Mouse (Mus musculus) neural tube, embryonic 14.5 days (tissue): Measurements from ENCODE around the gene Nip7. TPM values are rescaled to one million over a fixed set of nuclear protein-coding genes. Genes with fewer than 3 reads are reported as not detected.
"Not testable (repeated sequence)": the region's sequence is repeated elsewhere in the genome, so short reads cannot be mapped to it uniquely, and the experiment has no call there.

Source experiments
- ATAC-seq: fragments of 200-750 bp; cut with Nextera tagmentation; 2 replicates; pipeline ENCODE4 v1.8.0; 2017; ENCODE audit warnings: low read depth, mild to moderate bottlenecking, moderate TSS enrichment, moderate library complexity
- H3K27ac ChIP-seq: fragments of 300-500 bp; sonication (generic); 2 replicates; pipeline ENCODE4 v1.5.1; 2014; ENCODE audit warnings: low read depth, mild to moderate bottlenecking, control low read depth, low read length, moderate library complexity, mixed read lengths
- H3K27me3 ChIP-seq: fragments of 300-500 bp; sonication (generic); 2 replicates; pipeline ENCODE4 v1.6.1; 2014; ENCODE audit warnings: low read length; ENCODE audit not compliant: control insufficient read depth, insufficient read depth
- H3K36me3 ChIP-seq: fragments of 300-500 bp; sonication (generic); 2 replicates; pipeline ENCODE4 v1.6.1; 2014; ENCODE audit warnings: low read length, mixed read lengths; ENCODE audit not compliant: control insufficient read depth, insufficient read depth
- H3K4me1 ChIP-seq: fragments of 300-500 bp; sonication (generic); 2 replicates; pipeline ENCODE4 v1.6.1; 2014; ENCODE audit warnings: low read length; ENCODE audit not compliant: control insufficient read depth, insufficient read depth
- H3K4me2 ChIP-seq: fragments of 300-500 bp; sonication (generic); 2 replicates; pipeline ENCODE4 v1.6.1; 2014; ENCODE audit warnings: mild to moderate bottlenecking, low read depth, low read length, control low read depth
- H3K4me3 ChIP-seq: fragments of 300-500 bp; sonication (generic); 2 replicates; pipeline ENCODE4 v1.5.1; 2014; ENCODE audit warnings: low read depth, low read length, control low read depth, mixed read lengths
- H3K9ac ChIP-seq: fragments of 300-500 bp; sonication (generic); replicated peaks from 2 replicates; pipeline ENCODE4 v1.6.1; 2014; ENCODE audit warnings: low read depth, mild to moderate bottlenecking, control low read depth, low read length, mixed read lengths
- H3K9me3 ChIP-seq: fragments of 300-500 bp; sonication (generic); 2 replicates; pipeline ENCODE4 v1.6.1; 2016; ENCODE audit warnings: low read length; ENCODE audit not compliant: control insufficient read depth
- WGBS: fragments of 180-500 bp; shearing (Covaris S2); extraction: QIAGEN DNeasy Blood & Tissue Kit; methylation state at CpG from one replicate; pipeline ENCODE4 v1.1.7; 2014; 5-methylcytosine and 5-hydroxymethylcytosine counted together
- polyA plus RNA-seq: library from polyadenylated mRNA; unstranded; fragments of >200 nt; fragmentation: Nextera tagmentation; extraction: Ambion mirVana; gene quantifications from 2 replicates; pipeline ENCODE4 v1.2.1, GENCODE M21; 2014

The Nip7 gene
- polyA plus RNA-seq, 1 experiment from 2014 or later: 65.5 TPM

DNA sequence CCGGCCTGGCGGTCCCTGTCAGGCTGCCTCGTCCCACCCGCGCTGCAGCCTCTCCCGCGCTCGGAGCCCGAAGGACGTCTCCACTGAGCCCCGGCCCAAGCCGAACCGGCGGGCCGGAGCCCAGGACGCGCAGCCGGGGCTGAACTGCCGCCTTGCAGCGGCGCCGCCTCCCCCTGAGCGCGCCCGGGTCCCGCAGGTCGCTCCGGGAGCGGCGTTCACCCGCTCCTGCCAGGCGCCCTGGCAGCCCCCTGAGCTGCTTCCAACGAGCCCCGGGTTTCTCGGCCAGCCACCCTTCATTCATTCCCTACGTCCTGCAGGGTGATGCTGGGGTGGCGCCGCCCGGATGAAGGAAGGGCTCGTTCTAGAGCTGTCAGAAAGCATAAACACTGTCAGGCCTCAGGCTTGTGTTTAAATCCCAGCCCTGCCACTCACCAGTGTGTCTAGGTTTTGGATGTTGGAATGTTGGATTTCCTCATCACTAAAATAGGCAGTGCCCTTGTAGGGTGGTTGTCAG, 25.0 kb upstream of the Nip7 start:
- H3K9ac ChIP-seq: peak overlapping the region; percentile 97
- peak overlapping the region; percentile 74 for H3K27ac ChIP-seq
- peaks cover 15% of the 10 kb centered on the region; the same call in 1 of the 2 replicates for H3K4me1 ChIP-seq
- H3K36me3 ChIP-seq: peaks cover 3% of the 10 kb centered on the region; the same call in 1 of the 2 replicates
- H3K4me3 ChIP-seq: peak overlapping the region; percentile 92
- no peaks in the 10 kb centered on the region for H3K9me3 ChIP-seq
- peak overlapping the region; percentile 87 for H3K4me2 ChIP-seq
- under 1% methylated on average over 32 of the region's 40 CpGs for WGBS
- ATAC-seq: no peak; the same call in none of the 2 replicates
- no peaks in the 10 kb centered on the region for H3K27me3 ChIP-seq

DNA sequence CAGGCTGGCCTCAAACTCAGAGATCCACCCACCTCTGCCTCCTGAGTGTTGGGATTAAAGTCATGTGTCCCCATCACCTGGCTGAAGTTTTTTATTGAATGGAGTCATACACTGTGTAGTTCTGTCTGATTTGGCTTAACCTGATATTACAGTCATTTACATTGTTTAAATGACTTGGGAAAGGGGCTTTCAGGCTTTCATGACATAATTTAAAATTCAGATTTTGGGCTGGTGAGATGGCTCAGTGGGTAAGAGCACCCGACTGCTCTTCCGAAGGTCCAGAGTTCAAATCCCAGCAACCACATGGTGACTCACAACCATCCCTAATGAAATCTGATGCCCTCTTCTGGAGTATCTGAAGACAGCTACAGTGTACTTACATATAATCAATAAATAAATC, 23.1 kb upstream of the Nip7 start:
- not testable (repeated sequence) for ATAC-seq, H3K9ac ChIP-seq
- 97% methylated on average over 2 of the region's 2 CpGs for WGBS

DNA sequence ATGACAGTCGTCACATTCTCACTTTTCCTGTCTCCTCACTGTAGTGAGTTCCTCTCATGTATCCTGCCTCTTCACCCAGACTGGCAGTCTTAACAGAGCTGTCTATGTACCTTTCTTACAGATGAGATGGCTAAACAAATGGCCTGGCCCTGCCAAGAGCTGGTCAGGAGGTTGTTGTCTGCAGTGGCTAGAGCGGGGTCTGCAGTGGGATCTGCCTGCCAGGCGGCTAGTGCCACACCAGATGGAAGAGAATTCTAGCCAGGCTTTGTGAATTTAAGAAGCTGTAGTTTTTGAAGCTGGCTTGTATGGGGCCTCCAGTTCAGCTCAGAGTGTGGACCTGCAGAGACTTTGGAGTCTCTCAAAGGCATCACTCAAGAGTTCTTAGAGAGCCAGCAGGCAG, 21.0 kb upstream of the Nip7 start:
- Histone ChIP-seq H3K27me3 (no peaks in the 10 kb centered on the region), H3K4me1 (peaks cover 15% of the 10 kb centered on the region; the same call in 1 of the 2 replicates), H3K4me3 (no peak overlapping the region), H3K4me2 (no peak overlapping the region), H3K36me3 (peaks cover 22% of the 10 kb centered on the region), H3K9me3 (no peaks in the 10 kb centered on the region), H3K9ac (no peak overlapping the region), H3K27ac (no peak overlapping the region)
- 95% methylated on average over 3 of the region's 3 CpGs for WGBS
- no peak for ATAC-seq

More for the DNA sequence above, 23.1 kb upstream of the Nip7 start:
- not testable (repeated sequence) for H3K4me2 ChIP-seq, H3K27ac ChIP-seq, H3K9me3 ChIP-seq, H3K27me3 ChIP-seq, H3K4me3 ChIP-seq
- H3K4me1 ChIP-seq: peaks cover 15% of the 10 kb centered on the region; the same call in 1 of the 2 replicates
- peaks cover 11% of the 10 kb centered on the region for H3K36me3 ChIP-seq

DNA sequence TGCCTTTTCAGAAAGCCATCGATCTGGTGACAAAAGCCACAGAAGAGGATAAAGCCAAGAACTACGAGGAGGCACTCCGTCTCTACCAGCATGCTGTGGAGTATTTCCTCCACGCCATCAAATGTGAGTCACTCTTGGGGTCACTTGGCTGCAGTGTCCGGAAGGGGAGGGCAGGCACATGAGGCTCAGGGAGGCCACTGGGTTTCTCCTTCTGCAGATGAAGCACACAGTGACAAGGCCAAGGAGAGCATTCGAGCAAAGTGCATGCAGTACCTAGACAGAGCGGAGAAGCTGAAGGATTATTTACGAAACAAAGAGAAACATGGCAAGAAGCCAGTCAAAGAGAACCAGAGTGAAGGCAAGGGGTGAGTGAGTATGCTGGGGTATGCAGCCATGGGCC, 20.1 kb upstream of the Nip7 start:
- 89% methylated on average over 8 of the region's 8 CpGs for WGBS
- Histone ChIP-seq H3K36me3 (peaks cover 32% of the 10 kb centered on the region), H3K4me2 (no peak overlapping the region)

DNA sequence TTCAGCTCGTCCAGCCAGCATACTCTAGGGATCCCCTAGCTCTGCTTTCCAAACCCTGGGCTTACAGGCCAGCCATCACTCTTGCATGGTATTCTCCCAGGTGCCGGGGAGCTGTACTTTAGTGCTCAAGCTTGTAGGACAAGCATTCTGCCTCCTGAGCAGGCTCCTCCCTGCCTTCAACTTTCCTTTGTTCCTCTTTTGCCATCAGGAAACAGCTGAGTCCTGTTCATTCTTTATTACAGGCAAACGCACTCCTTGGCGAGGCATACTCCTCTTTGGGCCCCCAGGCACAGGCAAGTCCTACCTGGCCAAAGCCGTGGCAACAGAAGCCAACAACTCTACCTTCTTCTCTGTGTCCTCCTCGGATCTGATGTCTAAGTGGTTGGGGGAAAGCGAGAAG, 16.0 kb upstream of the Nip7 start:
- Histone ChIP-seq H3K4me3 (no peak overlapping the region), H3K36me3 (peaks cover 70% of the 10 kb centered on the region), H3K27ac (no peak overlapping the region), H3K27me3 (no peaks in the 10 kb centered on the region), H3K9me3 (no peaks in the 10 kb centered on the region), H3K9ac (no peak overlapping the region), H3K4me2 (no peak overlapping the region), H3K4me1 (no peaks in the 10 kb centered on the region)
- ATAC-seq: no peak
- 85% methylated on average over 7 of the region's 7 CpGs for WGBS

More for the DNA sequence above, 20.1 kb upstream of the Nip7 start:
- no peak overlapping the region for H3K27ac ChIP-seq
- ATAC-seq: no peak
- no peak overlapping the region for H3K4me3 ChIP-seq
- H3K27me3 ChIP-seq: no peaks in the 10 kb centered on the region
- H3K9ac ChIP-seq: no peak overlapping the region
- H3K4me1 ChIP-seq: peaks cover 15% of the 10 kb centered on the region; the same call in 1 of the 2 replicates
- H3K9me3 ChIP-seq: no peaks in the 10 kb centered on the region

DNA sequence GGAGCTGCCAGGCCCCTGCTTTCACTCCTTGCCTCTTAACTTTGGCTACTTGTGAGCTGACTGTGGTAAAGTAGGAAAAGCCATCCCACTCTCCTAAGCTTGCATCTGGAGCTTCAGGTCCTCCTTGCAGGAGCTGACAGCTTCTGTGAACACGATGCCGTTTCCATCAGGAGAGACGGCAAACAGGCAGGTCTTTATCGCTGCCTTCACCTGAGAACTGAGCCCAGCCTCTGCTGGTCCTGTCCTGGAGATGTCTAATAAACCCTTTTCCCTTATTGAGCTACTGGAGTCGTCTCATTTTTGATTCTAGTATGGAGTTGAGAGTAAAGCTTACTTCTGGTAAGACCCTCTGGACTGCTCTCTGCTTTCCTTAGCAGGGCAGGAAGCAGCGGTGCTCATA, 11.2 kb upstream of the Nip7 start:
- 0 out of 2 replicates have a peak, but pooled peaks cover 2% of the 10 kb centered on the region for H3K4me1 ChIP-seq
- no peak overlapping the region for H3K4me3 ChIP-seq
- H3K9me3 ChIP-seq: no peaks in the 10 kb centered on the region
- ATAC-seq: no peak
- no peaks in the 10 kb centered on the region; the same call in 1 of the 2 replicates for H3K27me3 ChIP-seq
- 96% methylated on average over 6 of the region's 6 CpGs for WGBS
- no peak overlapping the region for H3K9ac ChIP-seq
- H3K27ac ChIP-seq: no peak overlapping the region
- no peak overlapping the region for H3K4me2 ChIP-seq
- H3K36me3 ChIP-seq: peaks cover 69% of the 10 kb centered on the region

DNA sequence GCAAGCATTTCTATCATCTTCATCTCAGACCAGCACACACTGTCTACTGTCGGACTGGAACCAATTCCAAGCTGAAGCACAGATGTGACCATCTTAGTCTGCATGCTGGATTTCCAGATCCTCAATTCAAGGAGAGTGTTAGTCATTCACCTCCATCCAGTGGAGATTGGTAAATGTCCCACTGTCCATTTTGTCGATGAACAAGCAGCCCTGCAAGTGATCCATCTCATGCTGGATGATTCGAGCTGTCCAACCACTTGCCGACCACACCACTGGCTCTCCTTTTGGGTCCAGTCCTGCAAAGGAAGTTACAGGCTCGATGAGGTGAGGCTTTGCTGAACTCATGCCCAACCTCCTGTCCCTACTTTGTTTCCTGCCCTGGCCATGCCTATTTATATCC, 9.7 kb upstream of the Nip7 start:
- no peak overlapping the region for H3K9ac ChIP-seq
- 0 out of 2 replicates have a peak, but pooled peaks cover 2% of the 10 kb centered on the region for H3K4me1 ChIP-seq
- H3K9me3 ChIP-seq: no peaks in the 10 kb centered on the region
- H3K4me3 ChIP-seq: no peak overlapping the region
- peaks cover 68% of the 10 kb centered on the region for H3K36me3 ChIP-seq
- H3K27ac ChIP-seq: no peak overlapping the region
- no peak for ATAC-seq
- 92% methylated on average over 5 of the region's 5 CpGs for WGBS
- H3K27me3 ChIP-seq: no peaks in the 10 kb centered on the region; the same call in 1 of the 2 replicates
- no peak overlapping the region for H3K4me2 ChIP-seq

DNA sequence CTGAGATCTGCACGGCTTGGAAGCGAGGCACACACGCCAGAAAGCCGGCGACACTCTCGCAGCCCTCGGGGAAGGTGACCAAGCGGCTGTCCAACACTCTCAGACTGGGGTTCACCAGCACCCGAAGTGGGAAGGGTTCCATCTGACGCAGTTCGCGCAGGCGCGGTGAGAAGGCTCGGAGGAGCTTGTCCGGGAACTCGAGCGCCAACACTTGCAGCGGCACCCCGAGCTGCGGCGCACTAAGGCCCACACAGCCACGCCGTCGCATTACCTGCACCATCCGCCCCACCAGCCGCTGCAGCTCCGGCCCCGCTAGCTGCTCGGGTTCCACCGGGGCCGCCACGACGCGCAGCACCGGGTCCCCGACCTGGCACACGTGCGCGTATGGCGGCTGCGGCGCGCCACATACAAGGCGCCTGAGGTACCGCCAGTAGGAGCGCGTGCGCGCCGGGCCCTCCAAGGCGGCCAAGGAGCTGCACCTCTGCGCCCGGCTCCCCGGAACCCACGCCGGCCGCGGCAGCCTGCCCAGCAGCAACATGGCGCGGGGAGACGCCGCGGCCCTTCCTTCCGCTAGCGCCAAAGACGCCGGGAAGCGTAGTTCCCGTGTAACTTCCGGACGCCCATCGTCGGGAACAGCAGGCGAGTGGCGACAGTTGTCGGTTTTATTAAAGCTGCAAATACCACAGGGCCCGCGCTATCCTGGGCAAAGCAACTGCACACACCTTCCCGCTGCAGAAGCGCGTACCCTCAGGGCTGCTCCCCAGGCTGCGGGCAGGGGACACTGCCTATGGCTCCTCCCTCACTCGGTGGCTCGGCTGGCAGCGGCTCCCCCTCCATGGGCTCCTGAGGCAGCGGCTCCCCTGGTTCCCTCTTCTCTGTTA, 8.4 kb upstream of the Nip7 start, which contains the start of gene Pdf:
Pdf (minus strand) TSS at position 554 of the 881 bp plus-strand sequence.
- Histone ChIP-seq H3K9me3 (no peaks in the 10 kb centered on the region), H3K4me3 (peak within 1 kb of the TSS; percentile 57), H3K27me3 (no peaks in the 10 kb centered on the region; the same call in 1 of the 2 replicates), H3K9ac (peak within 1 kb of the TSS; percentile 54), H3K36me3 (peaks cover 65% of the 10 kb centered on the region), H3K4me2 (peak within 1 kb of the TSS; percentile 93), H3K4me1 (0 out of 2 replicates have a peak, but pooled peaks cover 2% of the 10 kb centered on the region), H3K27ac (peak within 1 kb of the TSS; percentile 78)
- ATAC-seq: peak; percentile 87
- under 1% methylated on average over 85 of the region's 87 CpGs for WGBS

DNA sequence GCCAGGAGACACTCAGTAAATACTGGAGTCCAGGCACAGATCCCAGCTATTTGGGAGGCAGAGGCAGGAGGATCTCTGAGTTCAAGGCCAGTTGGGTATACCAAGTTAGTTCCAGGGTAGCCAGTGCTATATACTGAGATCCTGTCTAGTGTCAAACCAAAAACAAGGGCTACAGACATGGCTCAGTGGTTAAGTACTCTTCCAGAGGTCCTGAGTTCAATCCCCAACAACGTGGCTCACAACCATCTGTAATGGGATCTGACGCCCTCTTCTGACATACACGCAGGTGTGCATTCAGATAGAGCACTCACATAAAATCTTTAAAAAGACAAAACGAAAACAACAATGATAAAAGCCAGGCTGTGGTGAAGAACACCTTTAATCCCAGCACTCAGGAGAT, 7.2 kb upstream of the Nip7 start:
- 0 out of 2 replicates have a peak overlapping the region, but pooled peaks have one; percentile 93 for H3K4me2 ChIP-seq
- H3K4me3 ChIP-seq: no peak overlapping the region
- H3K9ac ChIP-seq: no peak overlapping the region
- no peaks in the 10 kb centered on the region; the same call in 1 of the 2 replicates for H3K27me3 ChIP-seq
- H3K27ac ChIP-seq: no peak overlapping the region
- H3K36me3 ChIP-seq: peaks cover 55% of the 10 kb centered on the region
- H3K9me3 ChIP-seq: no peaks in the 10 kb centered on the region
- WGBS: 96% methylated on average over 4 of the region's 4 CpGs
- ATAC-seq: no peak
- 0 out of 2 replicates have a peak, but pooled peaks cover 2% of the 10 kb centered on the region for H3K4me1 ChIP-seq
